Mouse (Mus musculus) Patski (cell line): ENCODE measurements around the gene Gchfr. TPM values are rescaled to one million over a fixed set of nuclear protein-coding genes. Genes with fewer than 3 reads are reported as not detected.
A peak's percentile ranks its signal among the peaks of the same experiment; 100 is the strongest.

Source experiments
- ATAC-seq: fragments of 100-300 bp; one replicate; pipeline ENCODE4 v1.8.0; 2021
- CTCF ChIA-PET: fragments of 350-600 bp; sonication (Branson Sonifier 250); formaldehyde crosslinking; loops from one replicate; lab custom pipeline; 2022; ENCODE audit warnings: inconsistent platforms; lab: Charles Lee
- POLR2A ChIA-PET: fragments of 350-600 bp; sonication (Branson Sonifier 250); formaldehyde crosslinking; loops from one replicate; lab custom pipeline; 2022; ENCODE audit warnings: antibody characterized with exemption, inconsistent platforms; lab: Charles Lee
- DNase-seq: peaks from one replicate; pipeline ENCODE4 v3.0.0-alpha.2; 2011; ENCODE audit warnings: low read depth, low spot score
- H3K27me3 ChIP-seq: fragments of 371-371 bp; one replicate; pipeline ENCODE4 v1.5.1; 2021
- CTCF ChIP-seq: fragments of 100-300 bp; IDR thresholded peaks from one replicate; pipeline ENCODE4 v1.5.1; 2021
- in situ Hi-C: fragments of 300-500 bp; cut with MboI; formaldehyde crosslinking; loops from 3 replicates; pipeline ENCODE4 v1.11.1; 2018; ENCODE audit warnings: low pct_unique_long_range_greater_than_20kb, mixed read lengths
- polyA plus RNA-seq: library from polyadenylated mRNA; unstranded; gene quantifications from one replicate; pipeline ENCODE4 v1.2.3, GENCODE M21; 2021

Gene Gchfr
- polyA plus RNA-seq, 1 experiment from 2014 or later, result 27.5 TPM

GRCm38 (mm10) chr2:119208344-119209175 is 41.0 kb downstream of the Gchfr start, which contains the start of the genes Zfyve19 and Dnajc17:
TSS of gene Zfyve19 (plus strand) at chr2:119208617.
TSS of gene Dnajc17 (minus strand) at chr2:119208795.
- ChIA-PET CTCF (interaction anchor here (1.2 kb wide), 1 partner anchor 15 kb away, joined by 3 read pairs; no protein-coding TSS in a partner anchor), POLR2A (interaction anchor here (1.1 kb wide), 1 partner anchor 10 kb away, joined by 4 read pairs; no protein-coding TSS in a partner anchor)
- TF ChIP-seq CTCF, result no peak
- peak; percentile 83 for DNase-seq
- peak; percentile 92 for ATAC-seq
- no peaks in the 10 kb centered on the region for H3K27me3 ChIP-seq
- in situ Hi-C loops, result loop anchor here (10.0 kb wide), 1 partner anchor 76 kb away; the partner anchor contains the start of gene Vps18

DNA sequence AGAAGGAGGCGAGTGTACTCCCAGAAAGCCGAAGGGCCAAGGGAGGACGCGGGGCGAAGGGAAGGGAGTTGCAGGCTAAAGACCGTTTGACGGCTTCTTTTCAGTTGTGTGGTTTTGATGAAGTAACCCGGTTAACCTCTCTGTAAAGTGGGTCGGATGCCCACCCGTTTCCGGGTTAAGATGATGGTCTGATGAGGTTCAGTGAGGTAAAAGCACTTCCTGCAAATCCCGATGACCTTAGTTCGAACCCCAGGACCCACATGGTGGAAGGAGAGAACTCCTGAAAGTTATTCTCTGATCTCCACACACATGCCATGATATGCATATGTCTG is 41.6 kb downstream of the Gchfr start:
- ATAC-seq, result no peak
- in situ Hi-C loops, result loop anchor here (10.0 kb wide), 1 partner anchor 76 kb away; the partner anchor contains the start of gene Vps18
- TF ChIP-seq CTCF, result no peak
- ChIA-PET CTCF (interaction anchor here (0.8 to 1.2 kb wide), 2 partner anchors 9 to 15 kb away, joined by 3 read pairs; no protein-coding TSS in a partner anchor), POLR2A (interaction anchor here (1.1 kb wide), 1 partner anchor 9 kb away, joined by 4 read pairs; no protein-coding TSS in a partner anchor)
- no peak for DNase-seq
- H3K27me3 ChIP-seq, result no peaks in the 10 kb centered on the region

Other genes starting within 250 kb of the Gchfr start
- 32.3 TPM for gene Chst14, start 241.3 kb upstream of the Gchfr start, polyA plus RNA-seq
- 26.6 TPM for gene Ccdc32, start 138.4 kb upstream of the Gchfr start, polyA plus RNA-seq
- gene Rpusd2, start 133.0 kb upstream of the Gchfr start, polyA plus RNA-seq, result 5.2 TPM
- 9.3 TPM for gene Knl1, start 120.7 kb upstream of the Gchfr start, polyA plus RNA-seq
- gene Rad51, start 55.0 kb upstream of the Gchfr start, polyA plus RNA-seq, result 24.6 TPM
- gene Rmdn3, start 10.7 kb upstream of the Gchfr start, polyA plus RNA-seq, result 31.7 TPM
- 6.4 TPM for gene Gm14137, start 6.7 kb downstream of the Gchfr start, polyA plus RNA-seq
- gene Zfyve19, start 40.8 kb downstream of the Gchfr start, polyA plus RNA-seq, result 40.4 TPM
- 18.6 TPM for gene Dnajc17, start 41.0 kb downstream of the Gchfr start, polyA plus RNA-seq
- gene Ppp1r14d, start 62.1 kb downstream of the Gchfr start, polyA plus RNA-seq, result not detected
- 4.5 TPM for gene Spint1, start 69.6 kb downstream of the Gchfr start, polyA plus RNA-seq
- gene Rhov, start 103.5 kb downstream of the Gchfr start, polyA plus RNA-seq, result 2.2 TPM
- gene Vps18, start 121.0 kb downstream of the Gchfr start, polyA plus RNA-seq, result 25.3 TPM
- 3.2 TPM for gene Dll4, start 158.0 kb downstream of the Gchfr start, polyA plus RNA-seq
- gene Chac1, start 183.5 kb downstream of the Gchfr start, polyA plus RNA-seq, result 34.2 TPM